Mouse (Mus musculus) layer of hippocampus, postnatal 36 days (tissue): Measurements from ENCODE around the gene Msantd1. TPM values are rescaled to one million over a fixed set of nuclear protein-coding genes. Genes with fewer than 3 reads are reported as not detected.
A peak's percentile ranks its signal among the peaks of the same experiment; 100 is the strongest.

Experiments
- DNase-seq, 2 experiments: peaks; one replicate each; pipeline ENCODE4 v3.0.0; 2022
- total RNA-seq, 2 experiments: library from RNA; stranded (reverse); gene quantifications; 2 replicates each; pipeline ENCODE4 v1.2.3; 2021

Msantd1 gene
- total RNA-seq, 2 experiments from 2014 or later = 5.6 to 8.0 TPM

DNA sequence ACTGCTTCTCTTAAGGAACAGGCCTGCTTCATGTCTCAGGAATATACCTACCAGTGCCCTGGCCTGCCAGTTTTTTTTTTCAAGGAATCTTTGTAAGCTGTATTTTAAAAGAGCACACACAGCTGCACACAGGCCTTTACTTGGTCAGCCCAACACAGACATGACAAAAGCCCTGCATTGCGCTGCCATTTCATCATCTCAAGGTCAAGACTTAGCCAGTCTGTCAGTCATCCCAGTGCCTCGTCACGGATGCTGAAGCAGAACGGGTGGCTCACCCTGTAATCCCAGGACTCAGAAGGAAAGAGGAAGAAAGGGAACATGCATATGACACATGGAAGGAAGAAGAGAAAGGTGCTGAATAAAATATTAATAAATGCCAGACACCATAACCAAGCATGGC lies 19.8 kb downstream of the Msantd1 start:
- DNase-seq = no peak

DNA sequence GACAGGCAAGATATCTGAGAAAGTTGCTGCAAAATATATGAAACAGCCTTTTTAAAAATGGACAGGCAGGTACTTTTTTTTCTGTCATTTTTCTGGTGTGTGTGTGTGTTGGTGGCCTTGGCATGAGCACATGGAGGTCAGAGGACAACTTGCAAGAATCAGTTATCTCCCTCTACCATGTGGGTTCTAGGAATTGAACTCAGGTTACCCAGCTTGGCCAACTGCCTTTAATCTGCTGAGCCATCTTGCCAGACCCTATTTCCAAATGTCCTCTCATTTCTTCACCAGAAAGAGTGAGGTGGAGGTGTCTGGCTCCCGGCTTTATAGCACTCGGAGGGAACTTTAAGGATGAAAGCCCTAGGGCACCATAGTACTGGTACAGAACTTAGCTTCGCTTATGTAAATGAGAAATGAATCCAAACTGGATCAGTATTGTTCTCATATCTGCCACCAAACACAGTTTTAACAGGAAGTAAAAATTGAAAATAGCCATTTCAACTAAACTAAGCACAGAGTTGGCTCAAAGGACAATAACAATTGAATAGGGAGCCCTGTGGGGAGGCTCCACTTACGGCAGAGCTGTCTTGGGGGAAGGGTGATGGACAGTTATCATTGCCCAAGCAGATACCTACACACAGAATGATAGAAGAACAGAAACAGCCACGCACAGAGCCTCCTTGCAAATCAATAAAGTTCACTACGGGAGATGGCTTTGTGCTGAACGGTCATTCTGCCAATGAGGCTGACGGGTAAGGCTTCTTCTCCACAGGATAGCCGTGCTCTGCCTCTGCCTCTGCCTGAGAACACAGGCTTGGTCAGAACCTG lies 22.6 kb downstream of the Msantd1 start:
- no peak for DNase-seq

DNA sequence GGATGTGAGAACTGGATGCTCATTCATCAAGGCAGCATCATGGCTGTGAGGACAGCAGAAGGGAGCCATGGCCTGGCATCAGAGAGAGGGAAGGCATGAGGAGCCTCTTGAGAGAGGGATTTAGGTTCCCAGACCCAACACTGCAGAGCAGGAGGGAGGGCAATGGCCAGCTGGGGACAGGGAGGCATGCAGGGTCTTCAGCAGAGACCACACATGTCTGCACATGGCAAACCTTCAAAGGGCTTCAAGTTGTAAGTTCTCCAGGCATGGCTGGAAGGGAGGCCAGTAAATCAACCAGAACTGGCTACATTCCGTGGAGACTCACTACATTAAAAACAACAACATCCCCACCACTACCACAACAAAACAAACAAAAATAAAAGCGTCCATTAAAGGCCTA lies 23.3 kb downstream of the Msantd1 start:
- DNase-seq = no peak

DNA sequence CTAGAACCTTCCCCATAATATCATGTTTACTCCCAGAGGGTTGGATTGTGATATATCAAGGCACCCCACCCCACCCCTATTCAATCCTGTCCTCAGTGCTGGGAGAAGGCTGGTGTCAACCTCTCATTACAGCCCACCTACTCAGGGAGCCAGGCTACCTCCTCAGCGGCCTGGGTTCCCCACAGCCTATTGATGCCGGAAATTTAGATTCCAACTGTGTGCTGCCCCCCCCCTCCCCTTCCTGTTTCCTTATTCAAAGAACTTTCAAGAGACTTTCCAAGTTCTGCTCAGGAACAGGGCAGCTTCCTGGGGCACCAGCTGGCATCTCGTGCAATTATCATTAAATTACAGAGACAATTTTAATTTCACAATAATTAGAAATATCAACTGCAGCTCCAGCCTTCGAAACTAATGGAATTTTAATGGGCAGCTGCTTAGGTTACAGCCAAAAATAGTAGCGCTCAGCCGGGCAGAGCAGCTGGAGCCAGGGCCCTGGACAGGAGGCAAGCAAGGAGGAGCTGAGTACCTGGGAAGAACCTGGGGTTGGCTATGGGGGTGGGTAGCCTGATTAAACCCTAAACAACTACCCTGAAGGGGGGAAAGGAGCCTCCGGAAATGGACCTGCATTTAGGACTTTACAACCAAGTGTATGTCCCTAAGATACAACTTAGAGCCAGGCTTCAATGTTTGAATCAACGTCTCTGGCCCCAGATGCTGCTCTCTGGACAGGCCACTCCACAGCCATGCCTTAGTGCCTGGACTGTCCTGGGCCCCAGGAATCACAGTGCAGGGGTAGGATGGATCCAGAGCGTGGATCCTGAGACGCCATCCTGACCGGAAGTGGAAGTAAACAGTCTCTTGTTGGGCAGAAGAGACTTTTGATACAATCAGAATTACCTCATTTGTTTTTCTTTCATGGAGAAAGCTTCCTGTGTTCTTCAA lies 24.0 kb downstream of the Msantd1 start:
- DNase-seq = no peak

DNA sequence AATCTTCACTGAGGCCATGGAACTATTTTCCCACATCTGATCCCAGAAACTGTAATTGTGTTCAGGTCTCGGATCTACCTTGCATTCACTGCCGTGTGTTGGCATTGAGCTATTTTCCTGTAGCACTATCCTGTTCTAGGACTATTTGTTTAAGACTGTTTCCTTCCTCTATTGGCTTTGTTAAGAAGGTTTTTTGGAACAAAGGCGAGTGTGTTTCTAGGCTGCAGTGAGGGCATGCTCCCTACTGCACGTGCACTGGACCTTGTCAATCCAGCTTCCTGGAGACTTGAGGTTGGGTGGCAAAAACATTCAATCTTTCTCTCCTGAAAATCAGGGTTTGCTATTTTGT lies 24.6 kb downstream of the Msantd1 start:
- no peak for DNase-seq

DNA sequence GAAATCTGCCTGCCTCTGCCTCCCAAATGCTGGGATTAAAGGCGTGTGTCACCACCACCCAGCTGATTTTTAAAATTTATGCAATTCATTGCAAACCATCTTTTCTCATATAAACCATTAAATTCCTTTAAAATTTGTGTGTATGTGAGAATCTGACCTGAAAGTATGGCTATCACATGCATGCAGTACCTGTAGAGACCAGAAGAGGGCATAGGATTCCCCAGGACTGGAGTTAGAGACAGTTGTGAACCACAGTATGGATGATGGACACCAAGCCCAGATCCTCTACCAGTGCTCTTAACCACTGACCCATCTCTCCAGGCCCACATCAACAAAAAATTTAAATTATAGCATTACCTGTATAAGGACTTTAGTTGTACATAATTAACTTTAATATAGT lies 25.6 kb downstream of the Msantd1 start:
- no peak for DNase-seq

DNA sequence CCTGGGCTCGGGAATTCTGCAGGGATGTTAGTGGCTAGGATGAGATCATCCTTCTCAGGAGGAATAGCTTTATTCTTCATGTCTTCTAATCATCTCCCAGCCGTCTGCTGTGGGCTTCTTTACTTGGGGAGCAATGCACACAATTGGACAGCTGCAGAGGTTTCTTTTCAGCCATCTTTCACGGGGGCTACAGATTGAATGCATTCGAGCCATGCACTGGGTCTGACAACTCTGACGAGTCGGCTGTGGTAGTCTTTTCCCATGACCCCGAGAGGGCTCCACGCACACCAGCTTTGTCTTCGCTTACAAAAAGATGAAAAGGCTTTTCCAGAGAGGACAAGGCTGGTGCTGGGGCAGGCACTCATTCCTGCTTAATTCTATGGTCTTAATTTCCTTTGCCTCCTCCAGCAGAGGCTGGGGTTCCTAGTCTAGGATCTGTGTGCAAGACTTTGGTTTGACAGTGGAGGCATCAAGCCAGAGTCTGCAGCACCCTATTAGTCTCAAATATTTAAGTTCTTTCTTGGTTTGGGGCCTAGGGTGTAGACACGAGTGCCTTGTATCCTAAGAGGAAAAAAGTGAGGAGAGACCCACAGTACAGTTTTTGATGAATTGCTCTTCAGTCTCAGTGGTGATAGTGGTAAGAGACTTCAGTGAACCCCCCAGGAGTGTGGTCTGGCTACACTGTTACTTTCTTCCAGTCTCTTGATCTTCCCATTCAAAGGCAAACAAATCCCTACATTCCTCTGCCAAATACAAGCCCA lies 34.1 kb downstream of the Msantd1 start:
- DNase-seq = no peak

DNA sequence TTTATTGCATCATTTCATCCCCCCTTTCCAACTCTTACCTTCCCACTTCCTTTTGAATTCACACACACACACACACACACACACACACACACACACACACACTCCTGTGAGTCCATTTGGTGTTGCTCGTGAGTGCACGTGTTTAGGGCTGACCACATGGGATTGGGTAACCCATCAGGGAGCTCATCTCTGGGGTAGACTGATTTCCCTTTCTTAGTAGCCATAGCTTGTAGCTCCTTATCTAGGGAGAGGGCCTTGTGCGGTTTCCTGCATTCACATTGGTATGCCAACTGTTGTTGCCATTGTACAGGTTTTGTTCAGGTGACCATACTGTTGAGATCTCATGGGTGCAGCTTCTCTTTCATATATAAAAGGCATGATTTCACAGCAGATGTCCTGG lies 35.6 kb downstream of the Msantd1 start:
- no peak for DNase-seq

DNA sequence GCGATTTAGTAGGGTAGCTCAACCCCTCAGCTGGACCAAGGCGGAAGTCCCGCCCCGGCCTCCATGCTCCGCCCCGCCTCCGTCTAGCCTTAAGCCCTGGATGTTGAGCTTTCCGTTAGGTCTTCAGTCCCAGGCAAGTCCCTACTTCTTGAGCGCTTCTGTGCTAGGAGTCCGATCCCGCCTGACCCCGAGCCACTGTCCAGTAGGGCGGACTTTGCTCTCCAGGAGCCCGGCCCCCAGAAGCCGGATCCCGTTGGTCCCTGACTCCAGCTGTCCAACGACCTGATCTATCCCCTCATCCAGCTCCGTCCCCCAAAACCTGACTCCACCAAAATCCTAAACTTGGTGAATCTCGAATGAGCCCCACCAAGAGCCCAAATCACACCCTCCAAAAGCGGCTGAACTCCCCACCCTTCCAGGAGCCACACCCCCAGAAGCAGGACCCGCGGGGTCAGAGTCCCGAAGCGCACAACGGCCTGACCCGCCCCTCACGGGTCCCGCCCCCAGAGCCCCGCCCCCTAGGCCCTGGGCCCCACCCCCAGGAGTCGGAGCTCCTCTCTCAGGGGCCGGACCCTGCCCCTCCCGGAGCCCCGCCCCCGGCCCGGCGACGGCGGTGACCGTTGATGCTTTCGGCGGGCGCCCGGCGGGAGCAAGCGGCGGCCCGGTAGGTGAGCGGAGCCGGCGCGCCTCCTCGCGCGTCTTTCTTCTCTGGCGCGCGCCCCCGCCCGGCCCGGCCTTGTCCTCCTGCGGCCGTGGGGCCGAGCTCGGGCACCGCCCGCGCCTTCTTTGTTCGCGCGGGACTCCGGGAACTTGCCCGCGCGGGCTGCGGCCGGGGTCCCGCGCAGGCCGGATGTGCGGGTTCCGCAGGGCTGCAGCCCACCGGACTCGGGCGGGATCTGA lies 41.3 kb downstream of the Msantd1 start, which contains the start of gene Rgs12:
Gene Rgs12, plus strand, starts transcription at position 585 of the 900 bp plus-strand sequence.
- peak; percentile 52 to 57 for DNase-seq

DNA sequence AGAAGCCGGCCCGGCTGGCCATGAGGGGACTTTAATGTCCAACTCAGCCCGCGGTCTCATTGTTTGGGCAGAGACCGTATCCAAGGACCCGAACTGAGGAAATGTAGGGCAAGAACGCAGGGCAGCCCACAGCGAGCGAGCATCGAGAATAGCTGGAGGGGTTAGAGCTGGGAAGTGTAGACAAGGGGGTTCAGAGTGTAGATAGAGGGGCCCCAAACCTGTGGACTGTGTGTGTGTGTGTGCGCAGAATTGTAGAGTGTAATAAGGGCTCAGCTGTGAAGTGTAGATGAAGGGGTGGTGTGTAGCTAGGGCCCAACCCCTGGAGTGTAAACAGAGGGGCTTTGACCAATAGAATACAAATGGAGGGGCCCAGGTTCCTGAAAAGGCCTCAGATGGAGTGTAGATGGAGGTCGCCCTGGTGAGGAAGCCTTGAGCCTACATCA lies 42.0 kb downstream of the Msantd1 start:
- no peak for DNase-seq

DNA sequence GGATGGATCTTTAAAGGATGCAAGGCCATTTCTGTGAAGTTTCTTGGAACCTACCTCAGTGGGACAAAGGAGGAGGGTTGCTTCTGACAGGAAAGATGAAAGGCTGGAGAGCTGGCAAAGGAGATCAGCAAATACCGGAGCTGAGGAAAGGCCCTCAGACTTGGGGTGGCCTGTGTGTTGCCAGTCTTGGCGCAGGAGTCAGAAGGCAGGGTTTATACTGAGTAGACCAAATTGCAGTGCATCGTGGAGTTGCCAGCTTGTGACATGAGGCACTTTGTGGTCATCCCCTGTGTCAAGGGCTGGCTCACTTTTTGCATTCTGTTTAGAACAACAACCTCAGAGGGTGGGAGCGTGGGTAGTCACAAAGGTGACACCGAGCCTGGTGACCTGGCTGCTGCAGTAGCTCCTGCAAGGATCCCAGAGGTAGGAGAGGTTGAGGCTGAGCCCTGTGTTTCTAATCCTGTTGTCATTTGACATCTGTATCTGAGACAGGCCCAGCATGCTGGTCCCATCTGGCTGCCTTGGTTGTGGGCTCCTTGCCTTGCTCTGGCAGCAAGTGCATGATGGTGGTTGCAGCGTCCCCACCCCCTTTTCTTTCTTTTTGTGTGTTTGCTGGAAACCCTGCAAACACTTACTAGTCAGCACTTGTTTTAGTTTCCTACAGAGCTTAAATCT lies 42.8 kb downstream of the Msantd1 start:
- no peak for DNase-seq

DNA sequence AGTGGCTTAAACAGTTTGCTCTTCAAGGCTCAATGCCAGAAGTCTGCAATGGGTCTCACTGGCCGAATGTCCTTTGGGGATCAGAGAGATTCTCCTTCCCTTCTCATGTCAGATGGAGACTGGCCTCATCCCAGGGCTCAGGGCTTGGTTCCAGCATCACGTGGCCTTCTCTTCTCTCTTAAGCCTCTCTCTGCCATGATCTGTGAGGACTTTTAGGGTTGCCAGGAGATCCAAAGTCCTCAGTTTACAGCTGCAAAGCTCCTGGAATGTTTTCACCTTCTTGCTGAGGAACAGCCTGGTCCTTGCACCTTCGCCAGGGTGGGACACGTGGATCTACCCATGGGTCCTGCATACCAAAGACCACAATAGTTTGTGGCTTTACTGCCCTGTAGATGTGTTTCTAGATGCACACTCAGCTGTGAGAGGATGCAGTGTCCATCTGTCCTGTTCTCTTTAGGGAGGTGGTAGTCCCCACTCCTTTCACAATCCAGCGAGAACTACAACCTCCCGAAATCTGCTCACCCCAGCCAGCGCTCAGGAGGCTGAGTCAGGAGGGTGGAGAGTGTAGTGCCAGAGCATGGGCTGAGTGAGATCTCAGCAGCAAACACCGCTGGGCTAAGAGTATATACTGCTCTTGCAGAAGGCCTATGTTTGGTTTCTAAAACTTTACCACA lies 43.5 kb downstream of the Msantd1 start:
- peak in 1 of 2 experiments; percentile 22 for DNase-seq

DNA sequence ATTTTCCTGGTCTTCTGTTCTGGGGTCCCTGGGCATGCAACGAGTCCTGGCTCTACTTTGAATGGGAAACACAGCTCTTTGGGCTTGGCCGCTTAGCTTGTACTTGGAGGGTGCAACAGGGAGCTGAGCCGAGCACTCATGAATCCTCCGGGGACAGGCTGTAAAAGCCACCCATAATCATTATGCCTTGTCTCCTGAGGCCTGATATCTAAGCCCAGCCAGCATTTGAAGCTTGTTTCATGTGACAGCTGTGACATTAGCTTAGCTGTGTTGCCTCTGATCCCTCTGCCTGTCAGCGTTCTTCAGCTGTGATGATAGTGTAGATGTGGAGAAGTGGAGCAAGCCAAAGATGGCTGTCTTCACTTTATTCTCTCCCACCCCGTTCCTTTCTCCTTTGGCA lies 46.7 kb downstream of the Msantd1 start:
- no peak for DNase-seq

DNA sequence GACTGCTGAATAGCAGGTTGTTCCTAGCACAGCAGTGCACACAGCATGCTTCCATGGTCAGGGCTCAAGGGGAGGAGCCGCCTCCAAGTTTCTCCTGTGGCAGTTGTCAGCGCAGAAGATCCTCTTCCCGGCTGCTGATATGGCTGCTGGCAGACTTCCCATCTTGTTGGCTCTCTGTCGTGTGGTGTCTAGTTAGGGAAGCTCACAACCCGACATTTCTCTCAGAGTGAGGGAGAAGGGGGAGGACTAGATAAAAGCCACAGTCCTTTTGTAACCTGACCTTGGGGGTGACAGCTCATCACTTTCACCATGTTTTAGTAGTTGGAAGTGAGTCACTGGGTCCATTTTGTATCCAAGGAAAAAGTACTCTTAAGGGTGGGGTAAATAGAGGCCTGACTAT lies 47.8 kb downstream of the Msantd1 start:
- no peak for DNase-seq

DNA sequence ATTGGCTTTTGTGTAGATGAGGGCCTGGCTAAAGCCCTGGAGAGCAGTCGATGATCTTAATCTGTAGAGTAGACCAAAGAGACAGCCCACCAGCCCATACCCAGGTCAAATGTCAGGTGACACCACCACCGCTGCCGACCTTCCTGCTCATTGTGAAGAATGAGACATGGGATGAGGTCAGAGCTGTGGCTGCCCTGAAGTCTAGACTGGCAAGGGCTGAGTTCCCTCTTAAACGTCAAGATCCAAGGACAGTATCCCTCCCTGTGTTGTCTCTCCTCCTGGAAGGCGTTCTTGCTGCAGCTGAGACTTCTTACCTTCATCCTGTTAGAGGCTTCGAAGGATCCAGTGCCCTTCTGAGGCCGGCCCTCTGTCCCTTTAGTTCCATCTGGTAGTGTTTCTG lies 48.3 kb downstream of the Msantd1 start:
- DNase-seq = no peak

DNA sequence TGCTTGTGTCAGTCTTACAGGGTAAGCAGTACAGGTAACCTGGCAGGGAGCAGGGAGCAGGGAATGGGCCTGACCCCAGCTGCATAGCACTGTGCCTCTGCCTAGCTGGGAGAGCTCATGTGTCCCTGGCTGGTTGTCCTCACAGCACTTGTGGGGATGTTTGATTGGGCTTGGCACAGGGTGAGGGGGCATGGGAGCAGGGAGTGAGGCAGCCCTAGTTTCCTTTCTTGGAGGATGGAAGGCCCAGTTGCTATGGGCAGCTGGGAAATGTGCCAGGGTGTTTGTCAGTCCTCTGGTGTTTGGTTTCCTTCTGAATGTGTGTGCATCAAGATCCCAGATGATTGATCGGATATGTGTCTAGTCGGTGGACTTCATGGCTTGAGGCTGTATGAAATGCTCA lies 49.2 kb downstream of the Msantd1 start:
- DNase-seq = peak in 1 of 2 experiments; percentile 28

DNA sequence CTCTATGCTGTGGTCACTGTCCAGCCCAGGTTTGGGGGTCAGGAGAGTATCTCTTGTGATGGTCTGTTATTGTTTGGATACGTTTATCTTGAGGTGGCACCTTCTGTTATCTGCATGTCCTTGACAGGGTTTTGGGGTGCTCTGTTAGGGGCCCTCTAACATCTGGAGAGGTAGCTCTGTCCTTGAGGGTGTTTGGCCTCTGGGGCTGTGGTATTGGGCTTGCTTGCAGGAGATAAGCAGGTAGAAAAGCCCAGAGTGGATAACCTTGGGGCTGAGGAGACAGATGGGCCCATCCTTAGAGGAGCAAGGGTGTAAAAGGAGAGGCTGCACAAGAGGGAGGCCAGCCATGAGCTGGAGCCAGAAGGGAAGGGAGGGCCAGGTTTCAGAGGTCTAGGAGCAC lies 52.2 kb downstream of the Msantd1 start:
- DNase-seq = no peak

DNA sequence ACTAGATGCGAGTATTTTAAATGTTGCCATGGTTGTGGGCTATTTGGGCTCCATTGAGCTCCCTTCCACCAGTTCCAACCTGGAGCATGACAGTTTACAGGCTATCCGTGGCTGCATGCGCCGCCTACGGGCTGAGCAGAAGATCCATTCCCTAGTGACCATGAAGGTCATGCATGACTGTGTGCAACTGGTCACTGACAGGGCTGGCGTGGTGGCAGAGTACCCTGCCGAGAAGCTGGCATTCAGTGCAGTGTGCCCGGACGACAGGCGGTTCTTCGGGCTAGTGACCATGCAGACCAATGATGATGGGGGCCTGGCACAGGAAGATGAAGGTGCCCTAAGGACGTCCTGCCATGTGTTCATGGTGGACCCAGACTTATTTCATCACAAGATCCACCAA lies 57.7 kb downstream of the Msantd1 start:
- DNase-seq = no peak

DNA sequence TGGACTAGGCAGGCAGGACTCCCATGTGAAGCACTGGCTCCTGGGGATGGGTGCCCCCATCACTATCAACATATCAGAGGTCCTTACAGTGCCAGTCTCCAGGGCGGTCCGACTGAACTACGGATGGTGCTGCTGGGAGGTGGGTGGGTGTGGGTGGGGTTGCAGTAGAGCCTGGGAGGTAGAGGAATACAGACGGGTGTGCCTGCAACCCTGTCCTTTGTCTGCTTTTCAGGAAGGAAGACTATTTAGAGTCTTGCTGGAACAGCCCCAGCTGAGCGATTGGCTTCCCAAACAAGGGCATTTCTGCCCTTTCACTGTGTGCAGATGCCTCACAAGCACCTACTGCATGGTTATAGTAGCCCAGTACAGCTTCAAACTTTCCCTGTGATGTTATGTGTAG lies 60.6 kb downstream of the Msantd1 start:
- no peak for DNase-seq

DNA sequence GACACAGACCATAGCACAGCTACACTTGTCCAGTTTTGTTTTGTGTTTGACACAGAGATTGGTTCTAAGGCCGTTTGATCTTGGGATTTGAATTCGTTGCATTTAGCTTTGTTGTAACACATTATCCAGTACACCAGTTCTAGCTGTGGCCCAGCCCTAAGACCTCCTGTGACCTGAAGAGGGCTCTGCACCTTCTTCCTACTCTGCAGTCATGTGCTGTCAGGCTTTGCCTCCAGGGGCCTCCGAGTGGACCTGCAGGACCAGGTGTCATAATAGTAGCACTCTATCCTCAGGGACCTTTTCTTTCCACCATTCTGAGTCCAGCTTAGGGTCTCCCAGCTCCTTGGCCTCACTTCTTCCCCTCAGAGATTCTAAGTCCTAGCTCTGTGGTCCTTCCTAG lies 64.7 kb downstream of the Msantd1 start:
- DNase-seq = no peak
